Comparison of ENCODE assay signal across 27 mouse cellular contexts in the genomic region with DNA sequence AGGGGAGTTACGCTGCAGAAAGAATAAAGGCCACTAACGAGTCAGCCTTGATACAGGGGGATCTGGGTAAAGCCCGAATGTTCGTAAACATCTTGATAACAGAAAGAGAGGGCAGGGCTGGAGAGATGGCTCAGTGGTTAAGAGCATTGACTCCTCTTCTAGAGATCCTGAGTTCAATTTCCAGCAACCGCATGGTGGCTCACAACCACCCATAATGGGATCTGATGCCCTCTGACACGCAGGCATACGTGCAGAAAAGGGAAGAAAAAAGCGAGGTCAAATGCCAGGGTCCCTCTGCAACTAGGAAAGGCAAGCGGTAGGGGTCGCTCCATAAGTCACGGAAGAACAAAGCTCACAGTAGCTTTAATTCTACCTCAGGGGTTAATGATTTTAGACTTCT. TPM values are rescaled to one million over a fixed set of nuclear protein-coding genes. Genes with fewer than 3 reads are reported as not detected.
DNase-seq lines count a peak whose midpoint lies in the region; TF ChIP-seq lines count a peak whose summit lies in the region.
"Had no signal": no experiment of that assay in that cellular context is flagged by ENCODE, and none has a peak within 500 bp of the region (broad histone marks: within the 10 kb centered on the region; RNA-seq: fewer than 3 reads in every experiment).

No protein-coding gene starts in this region.

- TF ChIP-seq CTCF in bone marrow macrophage, adult 2 months (IDR thresholded peaks at IDR 0.05; ENCODE audit: low read depth, low read length), result 0 out of 2 replicates have a peak, but pooled peaks have one; percentile 12

- H3K79me2 ChIP-seq in macrophage (ENCODE audit: inconsistent target), result peaks cover 46% of the 10 kb centered on the region

- WGBS in macrophage (ENCODE audit: missing documents), result 90% methylated on average over 11 of the region's 11 CpGs

- H3K4me3 ChIP-seq in bone marrow macrophage, adult 2 months (ENCODE audit: insufficient read depth, low read length), result peak overlapping the region; percentile 55
- no peak overlapping the region for H3K4me3 ChIP-seq in macrophage (ENCODE audit: inconsistent target)
- H3K4me3 ChIP-seq: embryonic facial prominence, embryonic 13.5 days; erythroblast, embryonic 14.5 days; hindbrain, embryonic 10.5 days; hindbrain, embryonic 15.5 days; limb, embryonic 10.5 days; limb, embryonic 15.5 days; liver, embryonic 15.5 days had no signal

- no peak for TF ChIP-seq POLR2A in bone marrow macrophage, adult 2 months (IDR thresholded peaks at IDR 0.05; ENCODE audit: borderline replicate concordance, low read depth, low read length)

- peaks cover 30% of the 10 kb centered on the region; the same call in 1 of the 2 replicates for H3K36me3 ChIP-seq in macrophage (ENCODE audit: inconsistent target)
- H3K36me3 ChIP-seq: liver, embryonic 15.5 days had no signal

- H3K27ac ChIP-seq in bone marrow macrophage, adult 2 months (ENCODE audit: insufficient read depth, low read depth, low read length), result peak overlapping the region; percentile 97
- peak overlapping the region; percentile 100 for H3K27ac ChIP-seq in macrophage
- H3K27ac ChIP-seq: embryonic facial prominence, embryonic 13.5 days; hindbrain, embryonic 10.5 days; hindbrain, embryonic 15.5 days; limb, embryonic 10.5 days; liver, embryonic 15.5 days; stomach, postnatal 0 days had no signal

- H3K4me1 ChIP-seq in bone marrow macrophage, adult 2 months (ENCODE audit: control insufficient read depth, insufficient read depth, low read length), result peaks cover 74% of the 10 kb centered on the region
- H3K4me1 ChIP-seq: embryonic facial prominence, embryonic 13.5 days; hindbrain, embryonic 10.5 days; limb, embryonic 15.5 days; liver, embryonic 15.5 days had no signal

- peak; percentile 89 for DNase-seq in heart, adult 11 months
- DNase-seq in heart, adult 8-10 months (ENCODE audit: low spot score), result no peak
- DNase-seq in retina, embryonic 14.5 days (ENCODE audit: low spot score), result peak; percentile 16
- DNase-seq in retina, postnatal 1 day, result no peak
- DNase-seq in spleen, postnatal 10 days (ENCODE audit: low spot score in 2 of 2), result no peak
- DNase-seq: adrenal gland, postnatal 36 days; cerebellum, adult 11 months; cerebellum, adult 9-10 months; cerebellum, postnatal 36 days; gastrocnemius, postnatal 25 days; heart, adult 18-20 months; heart, postnatal 14 days; kidney, adult 11 months; kidney, postnatal 14 days; lung, embryonic 14.5 days; lung, postnatal 14 days; spleen, adult 18-20 months had no signal

RNA-seq across cellular contexts. Expression of gene Pygb, which starts 54.6 kb away (rescaled TPM):
- 100 to 1,000 TPM; 547 to 617 (median 604) TPM for total RNA-seq in heart, adult 8-10 months (2022)
- 24.3 and 33.9 TPM in 2 replicates for polyA plus RNA-seq in bone marrow macrophage, adult 2 months (2012; ENCODE audit: insufficient read depth, insufficient read length, missing spikeins)
- 100 to 1,000 TPM in 1 of 26 experiments, 10 to 100 TPM in 23, 1 to 10 TPM in 2; 8.1 to 108 (median 39.3) TPM for total RNA-seq in macrophage (2018; cell fraction: chromatin; rRNA removed)
- total RNA-seq in macrophage (2018; cell fraction: cytosol; rRNA removed), result 10 to 100 TPM; 31.5 to 66.3 (median 47.1) TPM
- total RNA-seq in macrophage (2018; cell fraction: nucleus; rRNA removed), result 10 to 100 TPM; 22.2 to 83.1 (median 39.5) TPM
- 44.5 to 59.8 TPM (median 50.7 TPM) in 3 replicates for polyA plus RNA-seq in macrophage (2018)

Comparison
In these comparisons a context has a peak if more than half of its experiments do, and no peak if none do; other contexts are left out.
1. DNase-seq: peak in heart, adult 11 months (single experiment) and retina, embryonic 14.5 days (single experiment); none in heart, adult 8-10 months (single experiment), retina, postnatal 1 day (single experiment) and spleen, postnatal 10 days (0 of 2).